Mouse (Mus musculus) kidney, embryonic 16.5 days (tissue): Measurements from ENCODE around the gene Sh3bp5l. TPM values are rescaled to one million over a fixed set of nuclear protein-coding genes. Genes with fewer than 3 reads are reported as not detected.
"Not testable (repeated sequence)": the region's sequence is repeated elsewhere in the genome, so short reads cannot be mapped to it uniquely, and the experiment has no call there.

ENCODE experiments used
- ATAC-seq: fragments of 200-750 bp; cut with Nextera tagmentation; 2 replicates; pipeline ENCODE4 v1.8.0; 2017; ENCODE audit warnings: moderate TSS enrichment; ENCODE audit not compliant: low FRiP score, low TSS enrichment
- H3K27ac ChIP-seq: fragments of 300-500 bp; sonication (generic); 2 replicates; pipeline ENCODE4 v1.5.1; 2014; ENCODE audit warnings: low read length
- H3K27me3 ChIP-seq: fragments of 300-500 bp; sonication (generic); 2 replicates; pipeline ENCODE4 v1.6.1; 2014; ENCODE audit warnings: low read length, control low read depth, mixed read lengths; ENCODE audit not compliant: insufficient read depth
- H3K36me3 ChIP-seq: fragments of 300-500 bp; sonication (generic); 2 replicates; pipeline ENCODE4 v1.6.1; 2014; ENCODE audit warnings: low read length, control low read depth, mixed read lengths; ENCODE audit not compliant: insufficient read depth
- H3K4me1 ChIP-seq: fragments of 300-500 bp; sonication (generic); 2 replicates; pipeline ENCODE4 v1.6.1; 2014; ENCODE audit warnings: low read length, control low read depth, mixed read lengths; ENCODE audit not compliant: insufficient read depth
- H3K4me2 ChIP-seq: fragments of 300-500 bp; sonication (generic); replicated peaks from 2 replicates; pipeline ENCODE4 v1.6.1; 2014; ENCODE audit warnings: low read depth, low read length
- H3K4me3 ChIP-seq: fragments of 300-500 bp; sonication (generic); 2 replicates; pipeline ENCODE4 v1.5.1; 2014; ENCODE audit warnings: mild to moderate bottlenecking, low read length
- H3K9ac ChIP-seq: fragments of 300-500 bp; sonication (generic); replicated peaks from 2 replicates; pipeline ENCODE4 v1.6.1; 2014; ENCODE audit warnings: low read length
- H3K9me3 ChIP-seq: fragments of 300-500 bp; sonication (generic); 2 replicates; pipeline ENCODE4 v1.6.1; 2016; ENCODE audit warnings: low read length, control low read depth
- WGBS: fragments of 180-500 bp; shearing (Covaris S2); extraction: QIAGEN DNeasy Blood & Tissue Kit; methylation state at CpG from one replicate; pipeline ENCODE4 v1.1.7; 2014; 5-methylcytosine and 5-hydroxymethylcytosine counted together
- polyA plus RNA-seq: library from polyadenylated mRNA; unstranded; fragments of >200 nt; fragmentation: Nextera tagmentation; extraction: Ambion mirVana; gene quantifications from 2 replicates; pipeline ENCODE4 v1.2.1, GENCODE M21; 2015

Gene Sh3bp5l
- polyA plus RNA-seq, 1 experiment from 2014 or later, result 41.8 TPM

- Histone ChIP-seq H3K4me1 (no peaks in the 10 kb centered on the region), H3K27me3 (no peaks in the 10 kb centered on the region), H3K36me3 (peaks cover 40% of the 10 kb centered on the region), H3K27ac (no peak overlapping the region), H3K4me3 (no peak overlapping the region), H3K9ac (no peak overlapping the region), H3K9me3 (no peaks in the 10 kb centered on the region), H3K4me2 (no peak overlapping the region)
- 88% methylated on average over 4 of the region's 4 CpGs for WGBS
- ATAC-seq, result no peak
Observed at GRCm38 (mm10) chr11:58346745-58347144, 16.2 kb downstream of the Sh3bp5l start.

DNA sequence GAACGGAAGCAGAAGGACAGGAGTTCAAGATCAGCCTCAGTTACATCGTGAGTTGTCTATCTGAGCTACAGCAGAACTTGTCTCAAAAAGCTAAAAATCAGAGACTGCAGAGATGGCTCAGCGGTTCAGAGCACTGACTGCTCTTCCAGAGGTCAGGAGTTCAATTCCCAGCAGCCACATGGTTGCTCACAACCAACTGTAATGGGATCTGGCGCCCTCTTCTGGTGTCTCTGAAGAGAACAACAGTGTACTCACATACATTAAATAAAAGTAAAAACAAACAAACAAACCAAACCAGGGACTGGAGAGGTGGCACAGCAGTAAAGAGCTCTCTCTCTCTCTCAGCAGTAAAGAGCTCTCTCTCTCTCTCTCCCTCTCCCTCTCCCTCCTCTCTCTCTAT lies 20.1 kb downstream of the Sh3bp5l start:
- WGBS, result 72% methylated on average over 4 of the region's 4 CpGs
- Histone ChIP-seq H3K27me3 (no peaks in the 10 kb centered on the region), H3K9me3 (no peaks in the 10 kb centered on the region), H3K4me2 (no peak overlapping the region), H3K4me3 (no peak overlapping the region), H3K9ac (no peak overlapping the region), H3K4me1 (no peaks in the 10 kb centered on the region), H3K27ac (no peak overlapping the region), H3K36me3 (peaks cover 21% of the 10 kb centered on the region)
- ATAC-seq, result no peak

- Histone ChIP-seq H3K9me3 (no peaks in the 10 kb centered on the region), H3K27me3 (no peaks in the 10 kb centered on the region), H3K4me3 (no peak overlapping the region), H3K4me1 (no peaks in the 10 kb centered on the region), H3K36me3 (peaks cover 16% of the 10 kb centered on the region), H3K27ac (no peak overlapping the region), H3K4me2 (no peak overlapping the region), H3K9ac (no peak overlapping the region)
- WGBS, result 83% methylated on average over 5 of the region's 5 CpGs
- no peak for ATAC-seq
Observed at GRCm38 (mm10) chr11:58351179-58351578, 20.7 kb downstream of the Sh3bp5l start.

DNA sequence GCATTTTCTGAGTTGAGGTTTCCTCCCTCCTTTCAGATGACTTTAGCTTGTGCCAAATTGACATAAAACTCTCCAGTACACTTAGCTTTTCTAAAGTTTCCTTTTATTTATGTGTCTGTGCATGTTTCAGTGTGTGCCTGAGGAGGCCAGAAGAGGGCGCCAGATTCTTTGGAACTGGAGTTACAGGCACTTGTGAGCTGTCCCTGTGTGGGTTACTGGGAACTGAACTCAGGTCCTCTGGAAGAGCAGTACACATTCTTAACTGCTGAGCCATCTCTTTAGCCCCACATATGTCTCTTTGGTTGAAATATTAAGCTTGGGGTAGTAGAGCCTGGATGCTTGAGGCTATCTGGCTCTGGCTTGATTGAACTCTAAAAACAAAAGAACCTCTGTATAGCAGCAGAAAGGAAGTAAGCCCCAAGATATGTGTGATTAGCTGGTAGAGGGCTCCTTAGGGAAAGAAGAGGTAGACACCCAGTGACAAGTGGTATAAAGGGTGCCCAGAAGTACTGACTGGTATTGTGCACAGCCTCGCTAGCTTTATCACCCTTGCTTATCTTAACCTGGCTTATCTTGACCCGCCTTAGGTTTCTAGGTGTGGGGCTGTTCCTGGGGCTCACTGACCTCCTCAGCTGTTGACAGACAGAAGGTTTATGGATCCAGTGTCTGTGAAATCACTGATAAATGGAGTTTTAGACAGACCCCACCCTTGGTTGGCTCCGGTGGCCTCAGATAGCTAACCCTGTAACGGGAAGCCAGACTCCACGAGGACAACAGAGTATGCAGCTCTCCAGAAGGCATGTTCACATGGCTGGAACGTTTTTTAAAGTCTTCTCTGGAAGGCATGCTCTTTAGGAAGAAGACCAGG lies 22.4 kb downstream of the Sh3bp5l start:
- Histone ChIP-seq H3K36me3 (0 out of 2 replicates have a peak, but pooled peaks cover under 1% of the 10 kb centered on the region), H3K4me2 (no peak overlapping the region), H3K4me3 (no peak overlapping the region), H3K4me1 (no peaks in the 10 kb centered on the region), H3K9me3 (no peaks in the 10 kb centered on the region), H3K9ac (no peak overlapping the region), H3K27ac (no peak overlapping the region), H3K27me3 (no peaks in the 10 kb centered on the region)
- no peak for ATAC-seq
- WGBS, result 48% methylated on average over 7 of the region's 7 CpGs

- no peak overlapping the region for H3K27ac ChIP-seq
- no peaks in the 10 kb centered on the region for H3K36me3 ChIP-seq
Observed at GRCm38 (mm10) chr11:58353709-58354108, 23.2 kb downstream of the Sh3bp5l start.

GRCm38 (mm10) chr11:58354476-58354875 lies 24.0 kb downstream of the Sh3bp5l start:
- no peak for ATAC-seq
- 36% methylated on average over 10 of the region's 10 CpGs for WGBS
- no peaks in the 10 kb centered on the region for H3K4me1 ChIP-seq
- H3K36me3 ChIP-seq, result no peaks in the 10 kb centered on the region
- H3K9me3 ChIP-seq, result no peaks in the 10 kb centered on the region
- no peak overlapping the region for H3K4me2 ChIP-seq
- no peak overlapping the region for H3K9ac ChIP-seq
- H3K4me3 ChIP-seq, result no peak overlapping the region
- H3K27ac ChIP-seq, result no peak overlapping the region
- no peaks in the 10 kb centered on the region for H3K27me3 ChIP-seq

More at GRCm38 (mm10) chr11:58353709-58354108, 23.2 kb downstream of the Sh3bp5l start:
- Histone ChIP-seq H3K4me1 (no peaks in the 10 kb centered on the region), H3K27me3 (no peaks in the 10 kb centered on the region), H3K9ac (no peak overlapping the region), H3K4me2 (no peak overlapping the region), H3K4me3 (no peak overlapping the region), H3K9me3 (no peaks in the 10 kb centered on the region)
- WGBS, result 70% methylated on average over 3 of the region's 3 CpGs
- no peak for ATAC-seq

- Histone ChIP-seq H3K9me3 (no peaks in the 10 kb centered on the region), H3K27me3 (no peaks in the 10 kb centered on the region), H3K4me3 (no peak overlapping the region), H3K4me2 (no peak overlapping the region), H3K4me1 (no peaks in the 10 kb centered on the region), H3K9ac (no peak overlapping the region), H3K36me3 (no peaks in the 10 kb centered on the region), H3K27ac (no peak overlapping the region)
- ATAC-seq, result no peak
- 79% methylated on average over 3 of the region's 3 CpGs for WGBS
Observed at GRCm38 (mm10) chr11:58354927-58355326, 24.4 kb downstream of the Sh3bp5l start.

- Histone ChIP-seq H3K27ac (no peak overlapping the region), H3K9me3 (no peaks in the 10 kb centered on the region), H3K4me2 (no peak overlapping the region), H3K4me1 (no peaks in the 10 kb centered on the region), H3K4me3 (no peak overlapping the region), H3K9ac (no peak overlapping the region), H3K27me3 (no peaks in the 10 kb centered on the region), H3K36me3 (no peaks in the 10 kb centered on the region)
- WGBS, result 87% methylated on average over 3 of the region's 3 CpGs
- no peak for ATAC-seq
Observed at GRCm38 (mm10) chr11:58357042-58357441, 26.5 kb downstream of the Sh3bp5l start.

- no peaks in the 10 kb centered on the region for H3K4me1 ChIP-seq
- H3K36me3 ChIP-seq, result no peaks in the 10 kb centered on the region
- no peak overlapping the region for H3K4me3 ChIP-seq
- no peaks in the 10 kb centered on the region for H3K27me3 ChIP-seq
- WGBS, result 77% methylated on average over 6 of the region's 6 CpGs
- no peak overlapping the region for H3K27ac ChIP-seq
- H3K4me2 ChIP-seq, result no peak overlapping the region
- H3K9ac ChIP-seq, result no peak overlapping the region
- no peaks in the 10 kb centered on the region for H3K9me3 ChIP-seq
- ATAC-seq, result no peak
Observed at GRCm38 (mm10) chr11:58357844-58358534, 27.5 kb downstream of the Sh3bp5l start.

GRCm38 (mm10) chr11:58362562-58362961 lies 32.0 kb downstream of the Sh3bp5l start:
- H3K4me2 ChIP-seq, H3K9me3 ChIP-seq, H3K4me3 ChIP-seq, H3K9ac ChIP-seq, H3K27me3 ChIP-seq, H3K36me3 ChIP-seq, H3K4me1 ChIP-seq, H3K27ac ChIP-seq, ATAC-seq: not testable (repeated sequence)
- WGBS, result no CpG with 5 or more reads among the region's 6 CpGs
